Mouse (Mus musculus): ENCODE measurements around the gene A630023A22Rik. TPM values are rescaled to one million over a fixed set of nuclear protein-coding genes. Genes with fewer than 3 reads are reported as not detected.

A630023A22Rik gene
- polyA plus RNA-seq, 1 experiment from 2014 or later: not detected

DNA sequence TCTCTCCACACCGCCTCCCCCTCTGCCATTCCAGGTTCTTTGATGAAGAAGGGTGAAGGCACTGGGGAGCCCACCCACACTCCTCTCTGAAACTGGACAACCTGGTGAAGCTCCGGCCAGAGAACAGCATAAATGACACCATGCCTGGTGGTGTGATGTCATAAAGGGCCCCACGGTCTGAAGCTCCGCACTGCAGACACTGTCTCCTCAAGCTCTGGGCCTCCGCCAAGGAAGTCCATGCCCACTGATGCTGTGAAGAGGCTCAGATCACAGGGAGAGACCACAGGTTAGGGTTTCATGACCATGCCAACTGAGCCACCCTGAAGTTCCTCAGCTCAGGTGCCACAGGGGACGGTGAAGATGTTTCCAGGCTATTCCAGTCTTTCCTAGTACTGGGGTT is 50.0 kb downstream of the A630023A22Rik start, which contains the start of gene Antxrl:
Gene Antxrl, plus strand, starts transcription at position 192 of the 400 bp plus-strand sequence.
- Histone ChIP-seq H3K79me2 (ENCODE audit: inconsistent target) (no peaks in the 10 kb centered on the region), H3K36me3 (ENCODE audit: inconsistent target) (no peaks in the 10 kb centered on the region), H3K27ac (no peak within 1 kb of the TSS), H3K4me3 (ENCODE audit: inconsistent target) (no peak within 1 kb of the TSS)
- 99% methylated on average over 5 of the region's 6 CpGs for WGBS (ENCODE audit: missing documents)

DNA sequence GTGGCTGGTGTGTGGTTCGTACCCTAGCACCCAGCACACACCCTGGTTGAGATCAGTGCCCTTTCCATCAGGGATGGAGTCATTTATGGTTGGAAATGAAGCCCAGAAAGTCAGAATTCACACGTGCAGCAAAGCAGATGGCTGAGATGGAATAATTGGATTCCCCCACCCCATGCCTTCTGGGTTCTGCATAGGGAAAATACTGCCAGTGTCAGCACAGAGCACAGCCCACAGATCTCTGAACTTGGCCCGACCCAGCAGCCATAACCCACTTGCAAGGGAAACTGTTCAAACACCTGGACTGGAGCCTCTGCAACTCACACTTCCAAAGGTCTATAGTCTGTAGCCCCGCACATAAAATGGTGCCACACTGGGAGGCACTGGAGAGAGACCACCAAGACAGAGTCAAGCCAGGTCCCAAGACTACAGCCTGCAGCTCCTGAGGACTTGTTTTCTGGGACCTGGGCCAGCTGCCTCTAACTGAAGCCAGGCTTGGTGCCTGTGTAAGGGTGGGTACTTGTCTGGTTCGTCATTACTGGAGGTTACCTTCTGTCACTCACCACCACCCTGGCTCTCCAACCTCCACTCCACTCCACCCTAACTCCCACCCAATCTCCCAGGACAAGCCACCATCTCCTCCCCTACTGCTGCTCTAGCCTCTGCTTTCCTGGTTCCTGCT is 52.3 kb downstream of the A630023A22Rik start:
- Histone ChIP-seq H3K27ac (no peak overlapping the region), H3K36me3 (ENCODE audit: inconsistent target) (no peaks in the 10 kb centered on the region), H3K79me2 (ENCODE audit: inconsistent target) (no peaks in the 10 kb centered on the region), H3K4me3 (ENCODE audit: inconsistent target) (no peak overlapping the region)
- 79% methylated on average over 5 of the region's 5 CpGs for WGBS (ENCODE audit: missing documents)

DNA sequence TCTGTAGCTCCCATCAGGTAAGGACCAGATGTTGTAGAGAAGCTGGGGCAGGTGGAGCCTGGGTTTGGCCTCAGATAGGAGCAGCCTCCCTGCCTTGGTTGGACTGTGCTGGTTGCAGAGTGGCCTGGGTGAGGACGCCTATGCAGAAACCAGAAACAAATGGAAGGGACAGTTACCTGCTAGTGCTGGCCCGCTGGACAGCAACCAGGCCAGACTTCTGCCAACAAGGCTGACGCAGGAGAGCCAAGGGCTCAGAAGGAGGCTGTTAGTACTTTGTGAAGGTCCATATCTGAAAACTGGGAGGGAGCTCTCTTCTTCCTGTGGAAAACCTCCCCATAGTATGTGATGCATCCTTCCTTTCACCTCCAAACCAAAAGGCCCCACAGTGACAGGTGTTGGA is 59.2 kb downstream of the A630023A22Rik start:
- H3K79me2 ChIP-seq (ENCODE audit: inconsistent target): no peaks in the 10 kb centered on the region
- no peak overlapping the region for H3K27ac ChIP-seq
- H3K4me3 ChIP-seq (ENCODE audit: inconsistent target): no peak overlapping the region
- no peaks in the 10 kb centered on the region for H3K36me3 ChIP-seq (ENCODE audit: inconsistent target)
- 83% methylated on average over 3 of the region's 3 CpGs for WGBS (ENCODE audit: missing documents)

DNA sequence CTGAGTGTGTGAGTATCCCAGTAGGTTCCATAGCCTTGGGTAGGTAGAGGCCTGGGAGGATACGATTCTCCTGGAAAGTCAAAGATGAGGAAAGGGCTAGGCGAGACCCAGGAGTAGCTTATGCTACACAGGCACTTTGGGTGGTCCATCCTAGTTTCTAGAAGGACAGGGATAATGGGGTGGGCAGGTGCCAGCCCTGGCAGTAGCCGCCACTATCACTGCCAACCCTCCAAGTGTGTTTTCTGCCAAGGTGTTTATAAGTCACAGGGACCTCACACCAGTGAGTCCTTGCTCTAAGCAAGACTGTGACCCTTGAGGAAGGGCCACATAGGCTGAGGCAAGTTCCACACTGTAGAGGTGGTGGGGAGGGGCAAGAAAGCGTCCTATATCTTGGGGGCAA is 61.3 kb downstream of the A630023A22Rik start:
- no peaks in the 10 kb centered on the region for H3K36me3 ChIP-seq (ENCODE audit: inconsistent target)
- no peak overlapping the region for H3K27ac ChIP-seq
- no peaks in the 10 kb centered on the region for H3K79me2 ChIP-seq (ENCODE audit: inconsistent target)
- WGBS (ENCODE audit: missing documents): 81% methylated on average over 4 of the region's 4 CpGs
- H3K4me3 ChIP-seq (ENCODE audit: inconsistent target): no peak overlapping the region

DNA sequence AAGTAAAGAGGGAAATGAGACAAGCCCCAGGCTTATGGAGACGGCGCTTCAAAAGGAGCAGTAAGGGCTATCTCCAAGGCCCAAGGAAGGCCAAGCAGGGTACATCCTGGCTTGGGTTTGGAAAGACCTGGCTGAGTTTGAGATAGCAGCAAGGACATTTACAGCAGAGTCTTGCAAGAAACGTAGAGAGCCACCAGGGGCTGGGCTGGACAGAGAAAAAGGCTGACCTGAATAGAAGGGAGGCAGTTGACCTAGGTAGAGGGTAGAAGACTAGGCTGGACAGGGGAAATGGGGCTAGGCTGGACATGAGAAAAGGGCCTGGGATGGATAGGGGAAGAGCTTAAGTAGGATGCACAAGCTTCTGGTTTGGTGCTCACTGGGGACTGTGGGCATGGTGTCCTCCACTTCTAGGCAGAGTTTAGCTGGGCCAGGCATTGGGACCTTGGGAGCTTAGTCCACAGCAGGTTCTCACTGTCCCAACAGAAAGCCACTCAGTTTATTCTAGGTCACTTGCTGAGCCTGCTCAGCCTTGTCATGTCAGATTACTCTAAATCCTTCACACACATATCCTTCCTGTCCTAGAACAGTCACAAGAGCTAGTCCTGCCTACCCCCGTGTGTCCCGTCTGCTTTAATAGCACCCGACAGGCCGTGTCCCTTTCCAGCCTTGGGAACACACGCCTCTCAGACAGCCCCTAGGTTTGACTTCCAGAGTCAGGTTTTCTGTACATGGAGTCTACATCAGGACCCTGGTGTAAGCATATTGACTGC is 68.5 kb downstream of the A630023A22Rik start:
- WGBS (ENCODE audit: missing documents): 92% methylated on average over 8 of the region's 8 CpGs
- Histone ChIP-seq H3K4me3 (ENCODE audit: inconsistent target) (no peak overlapping the region), H3K27ac (no peak overlapping the region), H3K36me3 (ENCODE audit: inconsistent target) (no peaks in the 10 kb centered on the region), H3K79me2 (ENCODE audit: inconsistent target) (no peaks in the 10 kb centered on the region)

DNA sequence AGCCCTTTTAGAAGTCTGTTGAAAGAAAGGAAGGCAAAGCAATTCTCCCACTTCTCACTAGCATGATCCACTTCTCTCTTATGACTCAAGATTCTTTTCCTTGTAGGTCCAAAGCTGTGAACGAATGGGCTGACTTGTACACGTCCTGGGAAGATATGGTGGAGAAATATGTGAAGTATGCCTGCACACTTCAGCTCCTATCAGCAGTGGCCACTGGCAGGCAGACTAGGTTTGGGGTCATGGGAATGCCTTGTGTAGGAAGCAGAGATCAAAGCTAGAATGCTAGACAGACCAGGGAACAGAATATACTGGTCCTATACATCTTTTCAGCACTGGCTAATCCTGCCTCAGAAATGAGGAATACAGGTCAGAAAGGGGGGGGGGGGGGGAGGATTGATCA is 75.8 kb downstream of the A630023A22Rik start:
- WGBS (ENCODE audit: missing documents): 88% methylated on average over 2 of the region's 2 CpGs
- Histone ChIP-seq H3K36me3 (ENCODE audit: inconsistent target) (no peaks in the 10 kb centered on the region), H3K27ac (no peak overlapping the region), H3K79me2 (ENCODE audit: inconsistent target) (no peaks in the 10 kb centered on the region), H3K4me3 (ENCODE audit: inconsistent target) (no peak overlapping the region)

DNA sequence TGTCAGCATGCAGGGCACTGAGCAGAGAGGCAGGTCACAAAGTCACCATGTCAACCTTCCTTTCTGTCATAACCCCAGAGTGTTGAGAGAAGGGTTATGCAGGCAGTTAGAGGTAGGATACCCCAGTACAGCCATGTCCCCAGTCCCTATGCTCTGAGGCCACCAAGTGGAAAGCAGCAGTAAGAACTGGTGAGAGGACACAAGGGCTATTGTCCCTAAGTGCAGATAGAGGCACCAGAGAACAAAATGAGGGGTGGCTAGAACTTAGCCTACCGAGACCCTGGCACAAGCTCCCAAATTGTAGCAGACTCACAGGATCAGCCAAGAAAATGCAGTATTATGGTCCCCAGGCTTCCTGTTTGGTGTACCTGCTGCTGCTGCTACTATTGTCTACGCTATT is 85.6 kb downstream of the A630023A22Rik start:
- 95% methylated on average over 2 of the region's 2 CpGs for WGBS (ENCODE audit: missing documents)
- no peaks in the 10 kb centered on the region for H3K79me2 ChIP-seq (ENCODE audit: inconsistent target)
- H3K4me3 ChIP-seq (ENCODE audit: inconsistent target): no peak overlapping the region
- no peak overlapping the region for H3K27ac ChIP-seq
- H3K36me3 ChIP-seq (ENCODE audit: inconsistent target): no peaks in the 10 kb centered on the region

DNA sequence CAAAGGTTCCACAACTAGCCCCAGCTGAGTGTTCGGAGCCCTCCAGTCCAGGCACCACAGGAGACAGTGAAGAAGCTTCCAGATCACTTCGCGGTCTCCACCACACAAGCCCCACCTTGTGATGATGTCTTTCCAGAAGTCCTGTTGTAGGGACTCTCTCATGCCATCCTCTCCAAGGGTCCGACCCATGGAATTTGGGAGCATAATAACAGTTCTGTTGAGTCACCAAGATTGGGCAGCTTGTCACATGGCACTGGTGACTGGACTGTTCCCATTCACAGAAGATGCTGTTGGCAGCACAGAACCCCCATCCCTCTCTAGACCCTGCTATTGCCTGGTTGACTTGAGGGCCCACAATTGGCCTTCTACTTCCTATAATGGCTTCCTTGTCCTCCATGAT is 86.2 kb downstream of the A630023A22Rik start, which contains the start of gene Gm5460:
Gene Gm5460, plus strand, starts transcription at position 378 of the 400 bp plus-strand sequence.
- Histone ChIP-seq H3K27ac (no peak within 1 kb of the TSS), H3K36me3 (ENCODE audit: inconsistent target) (no peaks in the 10 kb centered on the region), H3K4me3 (ENCODE audit: inconsistent target) (no peak within 1 kb of the TSS), H3K79me2 (ENCODE audit: inconsistent target) (no peaks in the 10 kb centered on the region)
- WGBS (ENCODE audit: missing documents): 87% methylated on average over 4 of the region's 4 CpGs

DNA sequence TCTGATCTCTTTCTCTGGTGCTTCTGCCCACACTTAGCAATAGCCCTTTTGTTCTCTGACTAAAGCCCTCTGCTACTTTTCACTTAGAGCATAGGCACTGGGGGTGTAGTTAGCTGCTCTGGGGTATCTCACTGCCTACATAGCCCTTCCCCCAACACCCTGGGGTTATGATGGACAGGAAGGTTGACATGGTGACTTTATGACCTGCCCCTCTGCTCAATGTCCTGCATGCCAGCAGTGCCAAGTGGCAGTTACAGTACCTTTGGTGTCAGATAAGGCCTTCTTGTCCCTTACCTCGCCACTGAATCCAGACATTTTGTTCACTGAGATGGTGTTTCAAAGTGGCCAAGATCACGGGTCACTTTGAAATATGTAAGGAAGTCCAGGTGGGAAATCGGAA is 87.5 kb downstream of the A630023A22Rik start, which contains the start of gene Gm30083:
Gene Gm30083, minus strand, starts transcription at position 120 of the 400 bp plus-strand sequence.
- H3K27ac ChIP-seq: no peak within 1 kb of the TSS
- WGBS (ENCODE audit: missing documents): 91% methylated on average over 3 of the region's 3 CpGs
- H3K4me3 ChIP-seq (ENCODE audit: inconsistent target): no peak within 1 kb of the TSS
- H3K79me2 ChIP-seq (ENCODE audit: inconsistent target): no peaks in the 10 kb centered on the region
- no peaks in the 10 kb centered on the region for H3K36me3 ChIP-seq (ENCODE audit: inconsistent target)

DNA sequence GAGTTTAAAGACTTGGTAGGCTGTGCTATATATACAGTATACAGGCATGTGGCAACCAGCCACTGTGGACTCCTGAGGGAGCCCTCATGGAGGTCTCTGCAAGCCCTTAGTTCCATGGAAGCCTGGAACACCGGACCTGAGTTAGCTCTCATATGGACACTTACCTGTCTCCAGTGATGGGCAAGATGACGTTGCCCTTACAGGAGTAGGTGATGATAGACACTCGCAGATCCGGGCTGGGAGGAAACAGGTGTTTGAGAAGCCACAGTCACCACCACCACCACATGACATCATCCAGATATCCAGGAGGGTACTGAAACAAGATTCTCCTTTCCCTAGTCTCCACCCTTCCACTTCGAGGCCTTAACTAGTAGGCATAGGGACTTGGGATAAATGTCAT is 100.2 kb downstream of the A630023A22Rik start:
- Histone ChIP-seq H3K27ac (no peak overlapping the region), H3K4me3 (ENCODE audit: inconsistent target) (no peak overlapping the region), H3K36me3 (ENCODE audit: inconsistent target) (no peaks in the 10 kb centered on the region), H3K79me2 (ENCODE audit: inconsistent target) (no peaks in the 10 kb centered on the region)
- 72% methylated on average over 5 of the region's 5 CpGs for WGBS (ENCODE audit: missing documents)

DNA sequence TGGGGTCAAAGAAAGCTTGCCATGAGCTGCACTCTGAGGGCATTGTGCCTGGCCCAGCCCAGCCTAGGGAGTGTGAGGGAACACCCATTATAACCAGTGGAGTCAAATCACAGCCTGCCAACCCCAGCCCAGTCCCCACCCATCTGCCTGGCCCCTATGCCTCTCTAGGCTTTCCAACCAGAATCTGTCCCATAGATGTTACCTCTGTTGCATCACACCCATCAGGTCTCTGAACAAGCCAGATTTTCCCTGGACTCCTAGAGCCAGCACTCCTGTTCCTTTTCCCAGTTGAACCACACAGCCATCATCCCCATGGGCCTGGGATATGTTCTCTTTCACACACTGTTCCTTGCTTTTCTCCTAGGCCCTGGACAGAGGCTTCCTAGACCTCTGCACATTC is 101.1 kb downstream of the A630023A22Rik start:
- no peak overlapping the region for H3K27ac ChIP-seq
- no peak overlapping the region for H3K4me3 ChIP-seq (ENCODE audit: inconsistent target)
- H3K36me3 ChIP-seq (ENCODE audit: inconsistent target): no peaks in the 10 kb centered on the region

More for the DNA sequence above, 101.1 kb downstream of the A630023A22Rik start:
- H3K79me2 ChIP-seq (ENCODE audit: inconsistent target): no peaks in the 10 kb centered on the region

Other genes starting within 250 kb of the A630023A22Rik start
- not detected in 3 replicates for gene Gdf10, start 179.2 kb downstream of the A630023A22Rik start, polyA plus RNA-seq (2018)
- gene Gdf2, start 161.7 kb downstream of the A630023A22Rik start, polyA plus RNA-seq (2018): not detected in 3 replicates
- gene Rbp3, start 148.8 kb downstream of the A630023A22Rik start, polyA plus RNA-seq (2018): not detected in 3 replicates
- not detected in 3 replicates for gene Zfp488, start 124.0 kb downstream of the A630023A22Rik start, polyA plus RNA-seq (2018)
- gene Gm30083, start 87.6 kb downstream of the A630023A22Rik start, polyA plus RNA-seq (2018): not detected in 3 replicates
- gene Gm5460, start 86.0 kb downstream of the A630023A22Rik start, polyA plus RNA-seq (2018): not detected in 3 replicates
- gene Antxrl, start 50.0 kb downstream of the A630023A22Rik start, polyA plus RNA-seq (2018): not detected in 3 replicates
- not detected in 3 replicates for gene Anxa8, start 16.8 kb downstream of the A630023A22Rik start, polyA plus RNA-seq (2018)
- gene Npy4r, start 49.7 kb upstream of the A630023A22Rik start, polyA plus RNA-seq (2018): not detected in 3 replicates
- gene Gprin2, start 98.9 kb upstream of the A630023A22Rik start, polyA plus RNA-seq (2018): not detected in 3 replicates
- not detected in 3 replicates for gene Syt15, start 116.8 kb upstream of the A630023A22Rik start, polyA plus RNA-seq (2018)
- gene Shld2, start 207.7 kb upstream of the A630023A22Rik start, polyA plus RNA-seq (2018): 5.9 to 7.5 TPM (median 7.1 TPM) in 3 replicates
- gene Glud1, start 208.0 kb upstream of the A630023A22Rik start, polyA plus RNA-seq (2018): 110 to 176 TPM (median 161 TPM) in 3 replicates

All from macrophage (primary cell).